Mouse (Mus musculus): ENCODE data around the gene Erfe. TPM values are rescaled to one million over a fixed set of nuclear protein-coding genes. Genes with fewer than 3 reads are reported as not detected.
A peak's percentile ranks its signal among the peaks of the same experiment; 100 is the strongest.

The Erfe gene
- polyA plus RNA-seq, 1 experiment from 2014 or later = 0.53 TPM

DNA sequence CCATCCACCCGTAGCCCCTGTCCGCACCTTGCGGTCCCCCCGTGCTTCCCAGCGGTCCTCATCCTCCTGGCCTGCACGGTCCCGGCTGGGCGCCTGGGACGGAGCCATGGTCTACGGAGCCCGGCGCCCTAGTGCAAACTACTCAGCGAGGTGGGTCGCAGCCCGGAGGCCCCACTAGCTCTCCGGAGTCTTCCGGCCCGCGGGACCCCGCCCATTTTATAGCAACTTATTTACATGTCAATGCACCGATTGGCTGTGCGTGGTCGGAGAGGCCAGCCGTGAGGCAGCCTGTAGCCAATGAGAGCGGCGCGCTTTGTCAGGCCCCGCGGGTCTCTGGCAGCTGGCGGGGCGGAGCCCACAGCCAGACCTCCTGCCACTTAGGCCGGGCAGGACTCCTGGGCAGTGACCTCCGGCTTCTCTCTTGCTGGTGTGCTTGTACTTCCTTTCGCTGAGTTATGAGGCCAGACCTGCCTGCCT lies 46.8 kb downstream of the Erfe start:
- WGBS = under 1% methylated on average over 34 of the region's 34 CpGs

DNA sequence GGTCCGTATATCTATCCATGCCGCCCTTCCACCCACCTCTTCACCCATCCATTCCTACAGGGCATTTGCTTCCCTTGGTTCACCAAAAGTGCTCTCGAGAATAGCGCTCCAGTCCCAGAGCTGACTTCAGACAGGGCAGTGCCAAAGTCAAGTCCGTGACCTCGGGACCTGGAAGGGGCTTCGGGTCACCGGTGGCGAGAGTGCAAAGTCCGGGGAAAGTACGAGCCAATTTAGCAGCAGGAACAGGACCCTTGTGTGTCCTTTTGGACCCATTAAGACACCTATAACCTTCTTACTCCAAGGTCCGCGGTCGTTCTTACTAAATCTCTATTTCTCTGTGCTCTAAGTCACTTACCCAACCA lies 47.3 kb downstream of the Erfe start:
- DNase-seq (ENCODE audit: low spot score) (no peak), ATAC-seq (ENCODE audit: insufficient read depth, low FRiP score, low TSS enrichment) (no peak)
- H3K27ac ChIP-seq (ENCODE audit: low read depth, low read length) = peak overlapping the region; percentile 91
- no peaks in the 10 kb centered on the region for H3K36me3 ChIP-seq (ENCODE audit: control insufficient read depth, insufficient read depth, low read length)
- H3K4me1 ChIP-seq (ENCODE audit: control insufficient read depth, insufficient read depth, low read length) = peaks cover 27% of the 10 kb centered on the region
- under 1% methylated on average over 14 of the region's 14 CpGs for WGBS
- H3K4me2 ChIP-seq (ENCODE audit: low read depth) = peak overlapping the region; percentile 82
- H3K4me3 ChIP-seq (ENCODE audit: low read depth, low read length) = peak overlapping the region; percentile 61
- no peaks in the 10 kb centered on the region for H3K27me3 ChIP-seq (ENCODE audit: control insufficient read depth, insufficient read depth, low read length)
- H3K9ac ChIP-seq (ENCODE audit: low read length) = peak overlapping the region; percentile 64
- no peaks in the 10 kb centered on the region for H3K9me3 ChIP-seq (ENCODE audit: control insufficient read depth, low read length)

More for the DNA sequence above, 46.8 kb downstream of the Erfe start:
- Histone ChIP-seq H3K9me3 (ENCODE audit: control insufficient read depth, low read length) (no peaks in the 10 kb centered on the region), H3K4me1 (ENCODE audit: control insufficient read depth, insufficient read depth, low read length) (peaks cover 27% of the 10 kb centered on the region), H3K36me3 (ENCODE audit: control insufficient read depth, insufficient read depth, low read length) (no peaks in the 10 kb centered on the region), H3K9ac (ENCODE audit: low read length) (peak overlapping the region; percentile 87), H3K4me2 (ENCODE audit: low read depth) (peak overlapping the region; percentile 82), H3K27me3 (ENCODE audit: control insufficient read depth, insufficient read depth, low read length) (no peaks in the 10 kb centered on the region), H3K4me3 (ENCODE audit: low read depth, low read length) (peak overlapping the region; percentile 61), H3K27ac (ENCODE audit: low read depth, low read length) (peak overlapping the region; percentile 91)
- peak; percentile 96 for DNase-seq (ENCODE audit: low spot score)
- peak; percentile 90 for ATAC-seq (ENCODE audit: insufficient read depth, low FRiP score, low TSS enrichment)

DNA sequence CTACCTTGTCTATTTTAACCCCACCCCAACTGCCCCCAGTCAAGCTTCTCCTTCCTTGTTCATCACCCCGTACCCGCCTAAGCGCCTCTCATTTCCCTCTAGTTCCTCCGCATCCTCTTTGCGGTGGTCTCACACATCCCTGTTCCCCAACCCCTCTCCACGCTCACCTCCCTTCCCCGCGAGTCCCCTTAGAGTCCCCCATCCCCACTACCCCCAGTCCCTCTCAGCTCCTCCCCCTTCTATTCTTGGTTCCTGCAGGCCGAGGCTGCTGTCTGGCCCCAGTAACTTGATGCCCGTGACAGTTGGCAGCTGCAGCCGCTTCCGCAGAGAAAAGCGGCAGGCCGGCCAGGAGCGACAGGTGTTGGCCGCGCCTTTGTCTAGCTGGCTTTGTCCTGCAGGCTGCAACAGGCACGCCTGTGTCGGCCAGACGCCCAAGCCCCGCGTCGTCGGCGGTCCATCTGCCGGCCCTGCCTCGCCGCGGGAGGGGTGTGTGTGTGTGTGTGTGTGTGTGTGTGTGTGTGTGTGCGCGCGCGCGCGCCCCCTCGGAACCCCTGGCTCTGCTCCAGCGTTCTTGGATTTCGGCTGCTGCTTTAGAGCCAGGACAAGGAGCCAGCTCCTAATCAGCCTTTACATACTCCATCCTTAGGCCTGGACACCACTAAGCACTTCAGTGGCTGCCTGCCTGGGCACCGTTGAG lies 47.8 kb downstream of the Erfe start, which contains the start of gene Hes6:
Gene Hes6, minus strand, starts transcription at position 141 of the 697 bp plus-strand sequence.
- ATAC-seq (ENCODE audit: insufficient read depth, low FRiP score, low TSS enrichment) = peak; percentile 58
- DNase-seq (ENCODE audit: low spot score) = peak; percentile 89
- H3K4me2 ChIP-seq (ENCODE audit: low read depth) = peak within 1 kb of the TSS; percentile 82

DNA sequence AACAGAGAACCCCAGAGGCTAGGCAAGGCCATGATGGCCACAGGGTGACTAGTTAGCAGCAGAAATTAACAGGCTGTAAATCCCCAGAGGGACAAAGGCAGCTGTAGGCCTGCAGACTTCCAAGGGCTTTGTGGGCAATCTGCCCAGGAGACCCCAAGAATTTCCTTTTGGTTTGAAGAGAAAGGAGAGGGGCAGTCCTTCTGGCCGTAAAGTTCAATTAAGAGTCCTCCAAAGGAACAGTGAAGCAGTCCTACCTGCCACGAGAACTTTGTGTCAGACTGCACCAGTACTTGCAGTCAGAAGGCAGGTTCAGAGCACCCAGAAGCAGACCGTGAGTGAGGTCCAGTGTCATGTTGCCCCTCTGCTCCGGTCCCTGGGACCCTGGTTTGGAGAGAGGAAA lies 48.7 kb downstream of the Erfe start:
- Histone ChIP-seq H3K36me3 (ENCODE audit: control insufficient read depth, insufficient read depth, low read length) (no peaks in the 10 kb centered on the region), H3K9ac (ENCODE audit: low read length) (peak overlapping the region; percentile 23; the same call in 1 of the 2 replicates), H3K4me3 (ENCODE audit: low read depth, low read length) (no peak overlapping the region), H3K27ac (ENCODE audit: low read depth, low read length) (peak overlapping the region; percentile 91), H3K9me3 (ENCODE audit: control insufficient read depth, low read length) (no peaks in the 10 kb centered on the region), H3K4me1 (ENCODE audit: control insufficient read depth, insufficient read depth, low read length) (peaks cover 27% of the 10 kb centered on the region), H3K4me2 (ENCODE audit: low read depth) (peak overlapping the region; percentile 82; the same call in 1 of the 2 replicates), H3K27me3 (ENCODE audit: control insufficient read depth, insufficient read depth, low read length) (no peaks in the 10 kb centered on the region)
- WGBS = 31% methylated on average over 4 of the region's 4 CpGs
- peak; percentile 34 for DNase-seq (ENCODE audit: low spot score)
- ATAC-seq (ENCODE audit: insufficient read depth, low FRiP score, low TSS enrichment) = no peak

More for the DNA sequence above, 47.8 kb downstream of the Erfe start, which contains the start of gene Hes6:
- Histone ChIP-seq H3K27me3 (ENCODE audit: control insufficient read depth, insufficient read depth, low read length) (no peaks in the 10 kb centered on the region), H3K36me3 (ENCODE audit: control insufficient read depth, insufficient read depth, low read length) (no peaks in the 10 kb centered on the region), H3K27ac (ENCODE audit: low read depth, low read length) (peak within 1 kb of the TSS; percentile 91), H3K9ac (ENCODE audit: low read length) (peak within 1 kb of the TSS; percentile 87), H3K4me3 (ENCODE audit: low read depth, low read length) (peak within 1 kb of the TSS; percentile 61), H3K4me1 (ENCODE audit: control insufficient read depth, insufficient read depth, low read length) (peaks cover 27% of the 10 kb centered on the region), H3K9me3 (ENCODE audit: control insufficient read depth, low read length) (no peaks in the 10 kb centered on the region)
- under 1% methylated on average over 39 of the region's 39 CpGs for WGBS

DNA sequence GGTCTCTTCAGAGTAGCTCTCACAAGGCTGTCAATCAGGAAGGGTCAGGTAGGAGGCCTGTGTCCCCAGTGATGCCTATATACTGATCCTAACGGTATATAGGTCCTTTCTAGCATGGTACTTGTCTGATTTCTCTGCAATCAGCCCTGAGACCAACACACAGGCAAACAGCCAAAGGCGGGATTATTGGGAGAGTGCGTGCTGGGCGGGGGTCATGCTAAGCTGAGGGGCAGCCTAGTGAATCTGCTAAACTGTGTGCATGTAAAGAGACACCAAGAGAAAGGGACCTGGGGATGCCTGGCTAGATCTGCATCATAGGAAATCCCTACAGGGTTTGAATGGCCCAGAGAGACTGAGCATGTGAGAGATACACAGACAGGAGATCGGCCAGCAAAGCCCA lies 49.1 kb downstream of the Erfe start:
- no peaks in the 10 kb centered on the region for H3K9me3 ChIP-seq (ENCODE audit: control insufficient read depth, low read length)
- WGBS = 63% methylated on average over 5 of the region's 5 CpGs
- no peak for ATAC-seq (ENCODE audit: insufficient read depth, low FRiP score, low TSS enrichment)
- no peak for DNase-seq (ENCODE audit: low spot score)
- H3K4me3 ChIP-seq (ENCODE audit: low read depth, low read length) = no peak overlapping the region
- peaks cover 27% of the 10 kb centered on the region for H3K4me1 ChIP-seq (ENCODE audit: control insufficient read depth, insufficient read depth, low read length)
- no peaks in the 10 kb centered on the region for H3K36me3 ChIP-seq (ENCODE audit: control insufficient read depth, insufficient read depth, low read length)
- peak overlapping the region; percentile 23; the same call in 1 of the 2 replicates for H3K9ac ChIP-seq (ENCODE audit: low read length)
- no peak overlapping the region for H3K4me2 ChIP-seq (ENCODE audit: low read depth)
- no peaks in the 10 kb centered on the region for H3K27me3 ChIP-seq (ENCODE audit: control insufficient read depth, insufficient read depth, low read length)
- H3K27ac ChIP-seq (ENCODE audit: low read depth, low read length) = peak overlapping the region; percentile 91

DNA sequence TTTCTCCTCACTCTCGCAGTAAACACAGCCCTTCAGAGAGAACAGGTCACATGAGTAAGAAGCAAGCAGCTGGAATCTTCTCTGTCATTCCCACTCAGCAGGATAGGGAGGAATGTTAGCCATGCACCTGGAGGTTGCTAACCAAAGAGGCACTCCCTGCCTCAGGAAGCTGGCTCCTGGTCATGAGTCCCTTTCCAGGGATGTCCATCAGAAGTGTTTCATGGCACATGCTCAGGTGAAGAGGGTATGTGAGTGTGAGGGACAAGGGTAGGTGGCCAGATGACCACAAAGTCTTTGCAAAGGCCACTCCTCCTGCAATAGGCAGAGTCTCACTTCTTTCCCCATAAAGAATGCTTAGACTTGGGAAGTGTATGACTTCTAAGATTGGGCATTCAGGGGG lies 51.8 kb downstream of the Erfe start:
- Histone ChIP-seq H3K4me3 (ENCODE audit: low read depth, low read length) (no peak overlapping the region), H3K27me3 (ENCODE audit: control insufficient read depth, insufficient read depth, low read length) (no peaks in the 10 kb centered on the region), H3K36me3 (ENCODE audit: control insufficient read depth, insufficient read depth, low read length) (no peaks in the 10 kb centered on the region), H3K4me2 (ENCODE audit: low read depth) (no peak overlapping the region), H3K9ac (ENCODE audit: low read length) (no peak overlapping the region), H3K4me1 (ENCODE audit: control insufficient read depth, insufficient read depth, low read length) (peaks cover 16% of the 10 kb centered on the region; the same call in 1 of the 2 replicates), H3K27ac (ENCODE audit: low read depth, low read length) (no peak overlapping the region), H3K9me3 (ENCODE audit: control insufficient read depth, low read length) (no peaks in the 10 kb centered on the region)
- 78% methylated on average over 1 of the region's 1 CpGs for WGBS
- ATAC-seq (ENCODE audit: insufficient read depth, low FRiP score, low TSS enrichment) (no peak), DNase-seq (ENCODE audit: low spot score) (no peak)

GRCm38 (mm10) chr1:91419862-91420600 lies 53.8 kb downstream of the Erfe start:
- no peaks in the 10 kb centered on the region for H3K36me3 ChIP-seq (ENCODE audit: control insufficient read depth, insufficient read depth, low read length)
- H3K27me3 ChIP-seq (ENCODE audit: control insufficient read depth, insufficient read depth, low read length) = no peaks in the 10 kb centered on the region
- no peak overlapping the region for H3K9ac ChIP-seq (ENCODE audit: low read length)
- WGBS = 72% methylated on average over 10 of the region's 10 CpGs
- no peak overlapping the region for H3K4me2 ChIP-seq (ENCODE audit: low read depth)
- H3K27ac ChIP-seq (ENCODE audit: low read depth, low read length) = no peak overlapping the region
- no peak for ATAC-seq (ENCODE audit: insufficient read depth, low FRiP score, low TSS enrichment)
- no peak overlapping the region for H3K4me3 ChIP-seq (ENCODE audit: low read depth, low read length)
- no peak for DNase-seq (ENCODE audit: low spot score)
- no peaks in the 10 kb centered on the region for H3K9me3 ChIP-seq (ENCODE audit: control insufficient read depth, low read length)
- H3K4me1 ChIP-seq (ENCODE audit: control insufficient read depth, insufficient read depth, low read length) = peaks cover 5% of the 10 kb centered on the region; the same call in 1 of the 2 replicates

GRCm38 (mm10) chr1:91420601-91421065 lies 54.4 kb downstream of the Erfe start:
- Histone ChIP-seq H3K27me3 (ENCODE audit: control insufficient read depth, insufficient read depth, low read length) (no peaks in the 10 kb centered on the region), H3K27ac (ENCODE audit: low read depth, low read length) (no peak overlapping the region), H3K36me3 (ENCODE audit: control insufficient read depth, insufficient read depth, low read length) (no peaks in the 10 kb centered on the region), H3K9me3 (ENCODE audit: control insufficient read depth, low read length) (no peaks in the 10 kb centered on the region), H3K9ac (ENCODE audit: low read length) (no peak overlapping the region), H3K4me3 (ENCODE audit: low read depth, low read length) (no peak overlapping the region), H3K4me1 (ENCODE audit: control insufficient read depth, insufficient read depth, low read length) (no peaks in the 10 kb centered on the region), H3K4me2 (ENCODE audit: low read depth) (no peak overlapping the region)
- no peak for DNase-seq (ENCODE audit: low spot score)
- WGBS = 91% methylated on average over 8 of the region's 8 CpGs
- no peak for ATAC-seq (ENCODE audit: insufficient read depth, low FRiP score, low TSS enrichment)

Measured in neural tube, embryonic 11.5 days (tissue).